Mouse (Mus musculus) kidney, postnatal 0 days (tissue): Measurements from ENCODE around the gene Zglp1. TPM values are rescaled to one million over a fixed set of nuclear protein-coding genes. Genes with fewer than 3 reads are reported as not detected.

Source experiments
- ATAC-seq: fragments of 200-750 bp; cut with Nextera tagmentation; replicated peaks from 2 replicates; pipeline ENCODE4 v1.8.0; 2017; ENCODE audit warnings: low read depth, moderate number of reproducible peaks, moderate TSS enrichment, moderate library complexity; ENCODE audit not compliant: low FRiP score
- DNase-seq: peaks from one replicate; pipeline ENCODE4 v3.0.0-alpha.2; 2016; ENCODE audit warnings: low spot score
- H3K27ac ChIP-seq: fragments of 300-500 bp; sonication (generic); 2 replicates; pipeline ENCODE4 v1.5.1; 2014; ENCODE audit warnings: mild to moderate bottlenecking
- H3K27me3 ChIP-seq: fragments of 300-500 bp; sonication (generic); 2 replicates; pipeline ENCODE4 v1.6.1; 2014; ENCODE audit warnings: low read length, mixed read lengths; ENCODE audit not compliant: insufficient read depth
- H3K36me3 ChIP-seq: fragments of 300-500 bp; sonication (generic); 2 replicates; pipeline ENCODE4 v1.6.1; 2014; ENCODE audit warnings: low read length, mixed read lengths; ENCODE audit not compliant: insufficient read depth
- H3K4me1 ChIP-seq: fragments of 300-500 bp; sonication (generic); replicated peaks from 2 replicates; pipeline ENCODE4 v1.6.1; 2014; ENCODE audit warnings: antibody characterized with exemption, low read length, mixed read lengths; ENCODE audit not compliant: insufficient read depth
- H3K4me2 ChIP-seq: fragments of 300-500 bp; sonication (generic); 2 replicates; pipeline ENCODE4 v1.6.1; 2014; ENCODE audit warnings: mild to moderate bottlenecking, low read length, moderate library complexity, mixed read lengths
- H3K4me3 ChIP-seq: fragments of 300-500 bp; sonication (generic); replicated peaks from 2 replicates; pipeline ENCODE4 v1.5.1; 2014; ENCODE audit warnings: low read depth, low read length
- H3K9ac ChIP-seq: fragments of 300-500 bp; sonication (generic); 2 replicates; pipeline ENCODE4 v1.6.1; 2014; ENCODE audit warnings: low read depth, low read length
- H3K9me3 ChIP-seq: fragments of 300-500 bp; sonication (generic); replicated peaks from 2 replicates; pipeline ENCODE4 v1.6.1; 2016; ENCODE audit warnings: low read length, inconsistent platforms, mixed read lengths
- CTCF ChIP-seq: IDR thresholded peaks from 2 replicates; pipeline ENCODE4 v1.5.1; 2016; ENCODE audit warnings: antibody characterized with exemption, low read depth, mild to moderate bottlenecking, moderate library complexity
- WGBS: fragments of 180-500 bp; shearing (Covaris S2); extraction: QIAGEN DNeasy Blood & Tissue Kit; methylation state at CpG from one replicate; pipeline ENCODE4 v1.1.7; 2014; 5-methylcytosine and 5-hydroxymethylcytosine counted together
- polyA plus RNA-seq: library from polyadenylated mRNA; unstranded; fragments of >200 nt; fragmentation: Nextera tagmentation; extraction: Ambion mirVana; gene quantifications from 2 replicates; pipeline ENCODE4 v1.2.1, GENCODE M21; 2015

Gene Zglp1
- polyA plus RNA-seq, 1 experiment from 2014 or later: 0.29 TPM

DNA sequence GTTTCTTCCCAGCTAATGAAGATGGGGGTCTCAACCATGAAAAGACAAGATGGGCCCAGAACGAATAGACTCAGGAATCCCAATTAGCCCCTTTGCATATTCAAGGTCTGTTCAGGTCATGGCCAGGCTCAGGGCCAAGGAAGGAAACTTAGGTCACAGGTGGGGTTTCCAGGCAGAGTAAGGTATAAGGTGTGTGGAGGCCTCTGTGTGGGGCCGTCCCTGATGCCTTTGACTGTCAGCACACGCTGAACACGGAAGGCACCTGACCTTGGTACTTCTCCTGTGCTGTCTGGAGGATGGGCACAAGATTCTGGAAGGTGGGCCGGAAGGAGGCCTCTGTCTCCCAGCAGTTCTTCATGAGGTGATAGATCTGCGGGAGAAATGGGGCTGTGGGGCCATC is 37.9 kb upstream of the Zglp1 start:
- Histone ChIP-seq H3K27me3 (no peaks in the 10 kb centered on the region), H3K27ac (no peak overlapping the region), H3K4me3 (no peak overlapping the region), H3K4me2 (no peak overlapping the region), H3K36me3 (no peaks in the 10 kb centered on the region), H3K9ac (no peak overlapping the region), H3K4me1 (no peaks in the 10 kb centered on the region), H3K9me3 (no peaks in the 10 kb centered on the region)
- DNase-seq (no peak), ATAC-seq (no peak)
- 88% methylated on average over 6 of the region's 6 CpGs for WGBS
- TF ChIP-seq CTCF: no peak

DNA sequence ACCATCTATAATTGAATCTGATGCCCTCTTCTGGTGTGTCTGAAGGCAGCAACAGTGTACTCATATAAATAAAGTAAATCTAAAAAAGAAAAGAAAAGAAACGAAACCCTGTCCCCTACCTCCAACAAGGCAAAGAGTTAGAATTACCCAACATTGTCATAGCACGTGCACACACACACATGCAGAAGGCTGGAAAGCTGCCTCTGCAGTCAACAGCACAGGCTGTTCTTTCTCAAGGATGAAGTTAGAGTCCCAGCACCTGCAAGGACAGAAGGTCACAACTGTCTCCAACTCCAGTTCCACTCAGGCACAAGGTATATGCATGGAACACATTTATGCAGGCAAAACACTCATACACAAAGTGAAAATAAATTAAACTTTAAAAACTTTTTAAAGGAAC is 35.2 kb upstream of the Zglp1 start:
- no peak for TF ChIP-seq CTCF
- H3K9ac ChIP-seq: no peak overlapping the region
- H3K27ac ChIP-seq: no peak overlapping the region
- H3K4me1 ChIP-seq: no peaks in the 10 kb centered on the region
- no peaks in the 10 kb centered on the region for H3K27me3 ChIP-seq
- H3K9me3 ChIP-seq: no peaks in the 10 kb centered on the region
- H3K4me2 ChIP-seq: no peak overlapping the region
- H3K4me3 ChIP-seq: no peak overlapping the region
- WGBS: 93% methylated on average over 2 of the region's 2 CpGs
- ATAC-seq (no peak), DNase-seq (no peak)
- no peaks in the 10 kb centered on the region for H3K36me3 ChIP-seq

DNA sequence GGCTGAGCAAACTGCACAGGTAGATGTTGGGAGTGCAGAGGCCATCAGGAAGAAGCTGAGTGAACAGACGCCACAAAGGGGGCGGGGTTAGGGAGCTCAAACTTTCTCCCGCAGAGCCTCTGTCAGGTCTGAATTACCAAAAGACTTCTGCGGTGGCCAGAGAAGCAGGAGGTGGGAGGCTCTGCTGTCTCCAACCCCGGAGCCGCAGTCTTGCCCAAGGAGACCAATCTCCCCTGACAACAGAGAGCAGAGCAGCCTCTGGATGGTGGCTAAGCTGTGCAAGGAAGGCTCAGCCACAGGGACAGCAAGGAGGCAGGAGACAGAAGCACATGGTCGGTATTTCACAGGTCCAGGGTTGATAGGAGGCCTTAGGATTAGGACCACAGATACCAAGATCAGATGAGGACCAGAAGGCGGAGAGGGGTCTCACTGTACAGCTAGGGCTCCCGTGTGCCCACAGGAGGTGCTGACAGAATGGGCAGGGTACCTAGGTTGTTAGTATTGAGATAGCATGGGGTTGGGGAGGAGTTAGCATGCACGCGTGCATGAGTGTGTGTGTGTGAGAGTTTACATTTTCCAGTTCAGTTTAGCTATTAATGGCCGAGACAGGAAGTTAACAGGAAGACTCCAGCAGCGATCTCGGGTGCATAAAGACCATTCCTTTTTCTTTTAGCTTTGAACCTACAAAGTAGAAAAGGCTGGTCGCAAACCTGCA is 33.7 kb upstream of the Zglp1 start:
- no peak for ATAC-seq
- Histone ChIP-seq H3K4me3 (no peak overlapping the region), H3K27ac (no peak overlapping the region), H3K9ac (no peak overlapping the region), H3K36me3 (no peaks in the 10 kb centered on the region), H3K9me3 (no peaks in the 10 kb centered on the region), H3K4me2 (no peak overlapping the region), H3K27me3 (no peaks in the 10 kb centered on the region), H3K4me1 (no peaks in the 10 kb centered on the region)
- TF ChIP-seq CTCF: no peak
- DNase-seq: no peak
- 47% methylated on average over 15 of the region's 15 CpGs for WGBS

DNA sequence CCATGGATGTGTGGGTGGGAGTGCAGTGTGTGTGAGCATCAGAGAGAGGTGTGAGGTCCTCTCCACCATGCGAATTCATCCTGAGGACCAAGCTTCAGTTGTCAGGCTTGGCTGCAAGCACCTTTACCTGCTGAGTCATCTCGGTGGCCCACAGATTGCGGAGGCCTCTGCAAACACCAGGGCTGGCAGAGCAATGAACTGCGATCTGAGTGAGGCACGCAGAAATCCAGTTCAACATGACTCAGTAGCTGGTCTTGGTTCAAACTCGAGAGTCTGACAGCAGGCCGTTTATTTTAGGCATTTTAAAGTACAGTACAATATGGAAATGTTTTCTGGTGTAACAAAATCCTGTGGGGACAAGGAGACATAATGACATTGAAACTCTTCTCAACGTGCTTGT is 30.9 kb upstream of the Zglp1 start:
- WGBS: 75% methylated on average over 8 of the region's 8 CpGs
- no peaks in the 10 kb centered on the region for H3K27me3 ChIP-seq
- no peak overlapping the region for H3K9ac ChIP-seq
- no peak overlapping the region for H3K4me3 ChIP-seq
- H3K4me2 ChIP-seq: no peak overlapping the region
- ATAC-seq: no peak
- H3K9me3 ChIP-seq: no peaks in the 10 kb centered on the region
- no peaks in the 10 kb centered on the region for H3K36me3 ChIP-seq
- TF ChIP-seq CTCF: no peak
- no peak for DNase-seq
- H3K4me1 ChIP-seq: no peaks in the 10 kb centered on the region
- no peak overlapping the region for H3K27ac ChIP-seq

DNA sequence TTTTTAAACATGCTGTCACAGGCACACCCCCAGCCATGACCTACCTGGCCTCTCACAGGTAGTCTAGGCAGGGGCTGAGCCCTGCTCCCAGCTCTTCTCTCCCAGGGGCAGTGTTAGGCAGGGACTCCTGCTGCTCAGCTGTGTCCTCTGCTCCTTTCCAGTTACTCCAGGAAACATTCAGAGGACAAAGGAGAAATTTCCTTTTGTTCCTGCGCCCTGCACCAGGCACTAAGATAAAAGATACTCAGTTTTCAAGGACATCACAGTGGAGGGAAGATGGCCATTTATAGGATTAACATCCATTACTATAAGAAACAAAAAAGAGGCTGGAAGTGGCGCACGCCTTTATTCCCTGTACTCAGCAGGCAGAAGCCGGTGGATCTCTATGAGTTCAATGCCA is 29.1 kb upstream of the Zglp1 start:
- H3K4me3 ChIP-seq: no peak overlapping the region
- H3K27ac ChIP-seq: no peak overlapping the region
- H3K4me2 ChIP-seq: no peak overlapping the region
- ATAC-seq (no peak), DNase-seq (no peak)
- no peaks in the 10 kb centered on the region for H3K27me3 ChIP-seq
- TF ChIP-seq CTCF: no peak
- H3K9me3 ChIP-seq: no peaks in the 10 kb centered on the region
- peaks cover under 1% of the 10 kb centered on the region; the same call in 1 of the 2 replicates for H3K4me1 ChIP-seq
- 97% methylated on average over 4 of the region's 4 CpGs for WGBS
- H3K9ac ChIP-seq: no peak overlapping the region
- no peaks in the 10 kb centered on the region for H3K36me3 ChIP-seq

DNA sequence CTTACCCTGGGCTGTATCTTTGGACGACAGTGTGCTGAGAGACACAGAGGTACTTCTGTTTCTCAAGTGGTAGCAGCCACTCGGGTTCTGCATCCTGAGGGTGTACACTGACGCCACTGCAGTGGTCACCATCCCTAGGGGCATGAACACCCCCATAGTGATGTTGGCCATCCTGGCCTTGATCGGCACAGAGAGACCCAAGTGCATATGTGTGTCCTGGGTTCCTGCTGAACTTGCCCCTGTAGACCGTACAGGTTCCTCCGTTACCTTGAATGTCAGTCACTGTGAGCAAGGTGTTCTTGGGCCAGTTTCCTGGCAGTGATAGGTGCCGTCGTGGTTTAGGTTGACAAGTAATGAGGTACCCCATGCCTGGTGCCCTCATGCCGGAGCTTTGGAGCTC is 26.5 kb upstream of the Zglp1 start:
- Histone ChIP-seq H3K36me3 (peaks cover 12% of the 10 kb centered on the region; the same call in 1 of the 2 replicates), H3K9me3 (no peaks in the 10 kb centered on the region), H3K9ac (no peak overlapping the region), H3K4me1 (peaks cover 8% of the 10 kb centered on the region; the same call in 1 of the 2 replicates), H3K4me3 (no peak overlapping the region), H3K27ac (no peak overlapping the region), H3K4me2 (no peak overlapping the region), H3K27me3 (no peaks in the 10 kb centered on the region)
- WGBS: 95% methylated on average over 9 of the region's 9 CpGs
- ATAC-seq (no peak), DNase-seq (no peak)
- no peak for TF ChIP-seq CTCF
